Mouse (Mus musculus) liver, adult 2 months (tissue): ENCODE results near the gene Radil.

Experiments
- CTCF ChIP-seq: fragments of 200-500 bp; IDR thresholded peaks from 2 replicates; pipeline ENCODE4 v1.5.1; 2011; ENCODE audit warnings: low read depth, low read length, control low read depth
- POLR2A ChIP-seq: fragments of 200-500 bp; IDR thresholded peaks from 2 replicates; pipeline ENCODE4 v1.6.1; 2011; ENCODE audit warnings: low read length, control low read depth; ENCODE audit not compliant: insufficient read depth; ENCODE audit errors: extremely low read depth

- TF ChIP-seq CTCF (no peak), POLR2A (no peak)
These were observed 81.1 kb downstream of the Radil start for GRCm38 (mm10) chr5:142469796-142470195.
